Mouse (Mus musculus) hindbrain, embryonic 15.5 days (tissue): ENCODE data around the gene Ssty1. TPM values are rescaled to one million over a fixed set of nuclear protein-coding genes. Genes with fewer than 3 reads are reported as not detected.
"Not testable (repeated sequence)": the region's sequence is repeated elsewhere in the genome, so short reads cannot be mapped to it uniquely, and the experiment has no call there.

ENCODE experiments used
- ATAC-seq: fragments of 200-750 bp; cut with Nextera tagmentation; 2 replicates; pipeline ENCODE4 v1.8.0; 2017; ENCODE audit warnings: low read depth, moderate number of reproducible peaks, moderate TSS enrichment; ENCODE audit not compliant: low FRiP score
- H3K27ac ChIP-seq: fragments of 300-500 bp; sonication (generic); replicated peaks from 2 replicates; pipeline ENCODE4 v1.5.1; 2015; ENCODE audit warnings: mild to moderate bottlenecking, inconsistent platforms
- H3K27me3 ChIP-seq: fragments of 300-500 bp; sonication (generic); 2 replicates; pipeline ENCODE4 v1.6.1; 2015; ENCODE audit warnings: control low read depth, inconsistent platforms
- H3K36me3 ChIP-seq: fragments of 300-500 bp; sonication (generic); 2 replicates; pipeline ENCODE4 v1.6.1; 2015; ENCODE audit warnings: control low read depth, inconsistent platforms
- H3K4me1 ChIP-seq: fragments of 300-500 bp; sonication (generic); replicated peaks from 2 replicates; pipeline ENCODE4 v1.6.1; 2015; ENCODE audit warnings: control low read depth, inconsistent platforms
- H3K4me2 ChIP-seq: fragments of 300-500 bp; sonication (generic); 2 replicates; pipeline ENCODE4 v1.6.1; 2015; ENCODE audit warnings: moderate library complexity, mild to moderate bottlenecking, inconsistent platforms
- H3K4me3 ChIP-seq: fragments of 300-500 bp; sonication (generic); 2 replicates; pipeline ENCODE4 v1.5.1; 2015; ENCODE audit warnings: mild to moderate bottlenecking, inconsistent platforms
- H3K9ac ChIP-seq: fragments of 300-500 bp; sonication (generic); 2 replicates; pipeline ENCODE4 v1.6.1; 2015; ENCODE audit warnings: inconsistent platforms
- H3K9me3 ChIP-seq: fragments of 300-500 bp; sonication (generic); 2 replicates; pipeline ENCODE4 v1.6.1; 2016; ENCODE audit warnings: control low read depth, inconsistent platforms
- WGBS: fragments of 180-500 bp; shearing (Covaris S2); methylation state at CpG from one replicate; pipeline ENCODE4 v1.1.7; 2015; 5-methylcytosine and 5-hydroxymethylcytosine counted together
- polyA plus RNA-seq: library from polyadenylated mRNA; unstranded; fragments of >200 nt; fragmentation: Nextera tagmentation; extraction: Ambion mirVana; gene quantifications from 2 replicates; pipeline ENCODE4 v1.2.1, GENCODE M21; 2015

Gene Ssty1
- not detected in 2 replicates for polyA plus RNA-seq

- not testable (repeated sequence) for H3K4me2 ChIP-seq, H3K36me3 ChIP-seq, H3K9ac ChIP-seq, ATAC-seq, H3K4me3 ChIP-seq, H3K27ac ChIP-seq, H3K9me3 ChIP-seq, H3K27me3 ChIP-seq, H3K4me1 ChIP-seq
These were observed at the start of gene Ssty1 for GRCm38 (mm10) chrY:18088816-18089215. Ssty1 (plus strand) TSS chrY:18089116.

DNA sequence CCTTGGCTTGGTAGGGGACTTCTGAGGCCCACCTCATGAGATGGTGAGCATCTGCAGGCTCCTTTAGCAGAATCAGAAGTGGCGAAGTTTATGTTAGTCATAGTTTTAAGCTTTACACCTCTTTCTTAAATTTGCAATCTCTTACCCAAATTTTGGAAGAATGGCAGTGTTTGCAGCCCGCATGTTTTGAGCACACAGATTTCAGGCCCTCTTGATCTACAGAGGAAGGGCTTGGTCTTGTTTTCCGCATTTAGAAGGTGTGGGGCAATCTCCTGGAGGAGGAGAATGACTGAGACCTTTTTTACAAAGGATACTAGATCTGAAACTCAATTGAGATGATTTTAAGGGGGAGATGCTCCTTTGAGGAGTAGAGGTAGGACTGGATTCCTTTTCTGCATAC is 27.2 kb upstream of the Ssty1 start, which contains the start of gene Gm21764:
TSS of gene Gm21764 (minus strand) at position 101 of the 400 bp plus-strand sequence.
- no CpG with 5 or more reads among the region's 3 CpGs for WGBS
- not testable (repeated sequence) for H3K27me3 ChIP-seq, H3K9ac ChIP-seq, H3K27ac ChIP-seq, H3K4me3 ChIP-seq, H3K9me3 ChIP-seq, H3K36me3 ChIP-seq, H3K4me1 ChIP-seq, H3K4me2 ChIP-seq, ATAC-seq

Other genes with a start within 250 kb of the Ssty1 start
- not detected in 2 replicates for gene Gm21904, start 242.8 kb upstream of the Ssty1 start, polyA plus RNA-seq
- gene Gm20772, start 214.4 kb upstream of the Ssty1 start, polyA plus RNA-seq = not detected in 2 replicates
- gene Gm20831, start 214.4 kb upstream of the Ssty1 start, polyA plus RNA-seq = not detected in 2 replicates
- not detected in 2 replicates for gene Srsy, start 151.8 kb upstream of the Ssty1 start, polyA plus RNA-seq
- gene Gm21764, start 27.3 kb upstream of the Ssty1 start, polyA plus RNA-seq = not detected in 2 replicates